Mouse (Mus musculus) MEL-GATA-1-ER (cell line): ENCODE results near the gene Dglucy.
A peak's percentile ranks its signal among the peaks of the same experiment; 100 is the strongest.

Experiments
- DNase-seq: peaks from one replicate; pipeline ENCODE4 v3.0.0-alpha.2; 2012; ENCODE audit warnings: low read depth; ENCODE audit errors: extremely low read depth

The Dglucy gene

DNA sequence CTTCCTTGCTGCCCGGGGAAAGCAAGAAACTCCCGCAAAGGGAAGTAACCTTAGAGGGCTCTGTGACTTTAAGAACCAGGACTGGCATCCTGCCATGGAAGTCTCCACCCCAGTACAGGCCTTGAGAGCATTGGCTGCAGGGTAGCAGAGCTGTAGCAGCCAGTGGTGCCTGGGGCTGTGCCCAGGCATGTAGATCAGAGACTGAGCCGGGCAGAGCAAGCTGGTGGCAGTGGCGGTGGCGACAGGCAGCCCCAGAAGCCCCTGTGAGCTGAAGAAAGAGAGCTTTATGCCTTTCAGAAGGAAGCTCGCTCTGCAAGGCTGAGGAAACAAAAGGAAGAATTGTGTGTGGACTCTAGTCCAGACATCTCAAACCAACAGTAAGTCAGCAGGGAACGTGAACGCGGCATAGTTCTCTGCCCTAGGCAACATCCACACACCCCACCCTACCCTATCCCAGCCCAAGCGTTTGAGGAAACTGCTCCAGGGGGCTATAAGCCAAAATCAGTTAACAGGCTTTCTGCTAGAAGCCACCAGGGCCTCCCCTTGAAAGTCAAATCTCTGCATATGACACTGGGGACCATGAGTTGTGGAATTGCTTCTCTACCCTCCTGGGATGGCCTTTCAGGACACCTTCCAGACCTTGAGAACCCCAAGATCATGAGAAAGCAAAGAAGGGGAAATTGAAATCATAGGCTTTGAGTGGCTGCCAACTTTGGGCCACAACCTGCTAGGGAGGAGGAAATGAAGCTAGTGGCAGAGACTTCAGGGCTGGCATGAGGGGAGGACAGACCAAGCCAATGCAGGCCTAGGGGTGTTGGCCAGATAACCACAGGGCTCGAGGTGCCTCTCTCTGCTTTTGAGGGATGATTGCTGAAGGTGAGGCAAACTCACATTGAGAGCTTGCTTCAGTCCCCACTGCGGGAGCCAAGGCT is at the start of gene Dglucy:
TSS of gene Dglucy (plus strand) at position 124 of the 932 bp plus-strand sequence.
- DNase-seq, result peak; percentile 25

DNA sequence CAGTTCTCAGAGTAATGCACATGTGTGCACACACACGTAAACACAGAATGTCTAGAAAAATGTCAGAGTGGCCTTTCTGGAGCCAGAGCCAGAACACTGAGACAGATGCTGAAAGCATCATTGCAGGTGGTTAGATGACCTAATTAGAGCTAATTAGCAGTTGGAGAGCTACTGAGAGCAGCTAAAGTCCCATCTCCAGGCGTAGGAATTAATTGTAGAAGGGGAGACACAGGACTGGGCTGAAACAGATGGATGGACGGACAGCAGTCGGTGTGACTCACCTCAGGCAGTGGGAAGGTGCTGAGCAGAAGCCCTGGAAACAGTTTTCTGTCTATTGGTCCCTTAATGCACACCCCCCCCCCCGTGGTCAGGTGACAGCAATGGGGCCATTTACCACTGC is 43.7 kb upstream of the Dglucy start:
- no peak for DNase-seq

DNA sequence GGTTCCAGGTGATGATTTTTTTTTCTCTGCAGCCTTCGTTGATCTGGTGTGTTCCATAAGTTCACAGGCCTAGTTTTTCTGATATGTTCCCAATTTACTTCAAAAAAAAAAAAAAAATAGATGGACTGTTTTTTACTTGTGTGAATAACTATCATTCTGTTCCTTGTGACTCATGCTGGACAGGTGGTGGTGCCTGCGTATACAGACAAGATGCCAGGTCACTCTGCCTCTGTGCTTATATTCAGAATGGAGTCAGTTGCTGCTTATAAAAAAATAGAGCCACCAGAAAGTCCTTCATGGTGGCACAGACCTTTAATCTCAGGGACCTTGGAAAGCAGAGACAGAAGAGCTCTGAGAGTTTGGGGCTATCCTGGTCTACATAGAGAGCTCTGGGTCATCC is 43.3 kb upstream of the Dglucy start:
- no peak for DNase-seq

DNA sequence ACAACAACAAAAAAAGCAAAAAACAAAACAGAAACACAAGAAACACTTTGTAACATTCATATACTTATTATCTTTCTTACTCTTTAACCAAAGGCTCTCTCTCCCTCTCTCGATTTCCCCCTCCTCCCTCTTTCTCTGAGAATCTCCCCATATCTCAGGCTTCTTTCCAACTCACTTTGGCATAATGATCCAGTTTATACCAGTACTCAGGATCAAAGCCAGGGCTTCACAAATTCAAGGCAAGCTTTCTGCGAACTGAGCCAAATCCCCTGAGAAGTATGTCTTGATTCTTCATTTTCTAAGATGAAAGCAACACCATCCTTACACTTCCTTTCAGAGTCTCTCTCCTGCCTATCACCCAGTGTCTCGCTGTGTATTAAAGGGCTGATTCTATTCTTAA is 40.4 kb upstream of the Dglucy start:
- DNase-seq, result no peak

DNA sequence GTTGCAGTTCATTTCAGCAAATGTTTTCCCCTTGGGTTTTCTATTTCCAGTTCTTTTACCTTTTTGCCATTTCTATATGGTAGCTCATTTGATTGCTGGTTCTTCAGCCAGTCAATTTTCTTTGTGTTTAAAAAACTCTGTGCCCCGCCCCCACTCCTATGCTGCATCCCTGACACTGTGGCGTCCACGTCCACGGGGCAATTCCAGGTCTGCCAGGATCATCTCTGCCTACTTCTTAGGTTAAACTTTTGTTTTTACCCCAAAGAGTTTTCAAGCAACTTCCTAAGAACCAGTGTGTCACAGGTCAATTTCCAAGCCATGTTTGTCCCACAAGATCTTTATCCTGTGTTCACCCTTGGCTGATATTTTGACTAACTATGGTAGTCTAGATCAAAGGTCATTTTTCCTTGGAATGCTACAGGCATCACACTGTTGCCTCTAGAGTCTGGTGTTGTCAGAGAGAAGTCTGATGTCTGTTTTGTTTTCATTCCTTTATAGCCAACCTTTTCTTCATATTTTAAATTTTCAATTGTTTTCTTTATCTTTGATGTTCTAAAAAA is 39.8 kb upstream of the Dglucy start:
- DNase-seq, result no peak

DNA sequence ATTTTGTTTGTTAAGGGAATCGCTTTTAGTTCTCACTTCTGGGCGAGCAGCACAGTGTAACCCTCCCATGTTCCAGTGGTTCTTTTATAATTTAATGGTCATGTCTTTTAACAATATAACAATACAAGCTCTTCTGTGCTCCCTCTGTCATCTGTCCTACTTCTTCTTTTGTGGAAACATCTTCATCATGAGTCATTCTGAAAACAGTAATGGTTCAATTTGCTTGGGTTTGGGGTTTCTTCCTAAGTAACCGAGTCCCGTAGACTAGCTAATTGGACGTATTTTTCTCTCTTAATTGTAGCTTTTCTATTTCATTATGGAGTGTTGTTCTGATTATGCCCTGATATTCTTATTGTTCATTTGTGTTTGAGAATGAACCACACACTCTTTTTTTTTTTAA is 38.5 kb upstream of the Dglucy start:
- no peak for DNase-seq

DNA sequence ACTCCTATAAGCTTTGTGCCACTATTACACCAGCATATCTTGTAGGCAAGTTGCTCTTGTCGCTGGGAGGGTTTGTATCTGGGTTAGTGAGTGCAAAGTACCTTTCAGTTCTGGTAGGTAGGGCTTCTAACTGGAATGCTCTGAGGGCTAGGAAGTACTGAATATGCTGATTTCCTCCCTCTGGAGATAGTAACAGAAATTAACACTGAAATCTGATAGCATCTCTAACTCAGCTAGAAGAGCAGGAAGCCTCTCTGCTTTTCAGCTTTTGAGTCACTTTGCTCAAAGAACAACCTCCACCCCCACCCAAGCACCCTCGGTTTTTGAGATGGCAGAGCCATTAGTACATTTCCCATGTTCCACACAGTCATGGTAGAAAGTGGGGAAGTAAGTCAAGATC is 36.4 kb upstream of the Dglucy start:
- no peak for DNase-seq

DNA sequence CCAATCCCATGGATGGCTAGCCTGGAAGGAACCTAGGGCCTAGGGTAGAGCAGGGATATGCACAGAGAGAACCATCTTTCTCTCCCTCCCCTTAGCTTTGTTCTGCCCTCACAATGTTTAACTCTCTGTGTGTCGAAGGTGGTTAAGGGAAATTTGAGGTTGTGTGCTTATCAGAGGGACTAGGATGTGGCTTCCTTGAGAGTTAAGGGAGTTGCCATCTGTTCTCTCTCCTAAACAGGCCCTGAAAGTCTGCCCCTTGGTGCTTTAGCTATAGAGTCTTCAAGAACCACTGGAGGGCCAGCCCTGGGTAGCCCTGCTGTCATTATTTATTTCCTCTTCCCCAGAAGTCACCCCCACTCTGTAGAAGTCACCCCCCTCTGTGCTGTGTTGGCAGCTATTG is 25.9 kb upstream of the Dglucy start:
- DNase-seq, result no peak

DNA sequence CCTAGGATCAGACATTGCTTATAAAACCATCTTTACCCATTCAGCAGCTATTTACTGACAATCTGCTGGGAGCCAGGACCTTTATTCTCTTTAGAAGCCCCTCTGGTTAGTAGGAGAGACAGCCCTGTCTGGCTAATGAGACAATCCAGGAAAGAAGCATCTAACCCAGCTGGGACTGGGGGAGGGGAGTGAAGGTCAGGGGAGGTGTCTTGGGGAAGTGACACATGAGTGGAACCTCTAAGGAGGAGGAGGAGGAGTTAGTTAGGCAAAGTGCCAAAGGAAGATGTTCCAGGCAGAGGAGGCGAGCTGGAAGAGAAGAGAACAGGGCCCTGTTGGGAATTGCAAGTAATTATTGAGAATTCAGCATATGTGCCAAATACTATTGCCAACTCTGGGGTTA is 25.1 kb upstream of the Dglucy start:
- no peak for DNase-seq

DNA sequence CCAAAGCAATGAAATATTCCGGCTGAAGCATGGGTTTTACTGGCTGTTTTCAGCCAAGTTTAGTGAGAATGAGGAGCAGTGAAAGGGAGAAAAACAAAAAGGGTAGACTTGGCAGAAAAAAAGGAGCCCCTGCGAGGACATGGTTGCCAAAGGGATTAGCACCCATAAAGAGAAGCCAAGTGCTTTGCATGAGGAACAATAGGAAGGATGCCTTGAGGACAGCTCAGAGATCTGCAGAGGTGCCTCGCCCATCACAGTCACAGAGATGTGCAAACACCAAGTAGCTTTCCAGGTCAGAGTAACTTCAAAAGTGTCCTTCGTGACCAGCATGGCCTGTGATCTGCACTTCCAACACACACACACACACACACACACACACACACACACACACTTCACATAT is 21.4 kb upstream of the Dglucy start:
- no peak for DNase-seq

DNA sequence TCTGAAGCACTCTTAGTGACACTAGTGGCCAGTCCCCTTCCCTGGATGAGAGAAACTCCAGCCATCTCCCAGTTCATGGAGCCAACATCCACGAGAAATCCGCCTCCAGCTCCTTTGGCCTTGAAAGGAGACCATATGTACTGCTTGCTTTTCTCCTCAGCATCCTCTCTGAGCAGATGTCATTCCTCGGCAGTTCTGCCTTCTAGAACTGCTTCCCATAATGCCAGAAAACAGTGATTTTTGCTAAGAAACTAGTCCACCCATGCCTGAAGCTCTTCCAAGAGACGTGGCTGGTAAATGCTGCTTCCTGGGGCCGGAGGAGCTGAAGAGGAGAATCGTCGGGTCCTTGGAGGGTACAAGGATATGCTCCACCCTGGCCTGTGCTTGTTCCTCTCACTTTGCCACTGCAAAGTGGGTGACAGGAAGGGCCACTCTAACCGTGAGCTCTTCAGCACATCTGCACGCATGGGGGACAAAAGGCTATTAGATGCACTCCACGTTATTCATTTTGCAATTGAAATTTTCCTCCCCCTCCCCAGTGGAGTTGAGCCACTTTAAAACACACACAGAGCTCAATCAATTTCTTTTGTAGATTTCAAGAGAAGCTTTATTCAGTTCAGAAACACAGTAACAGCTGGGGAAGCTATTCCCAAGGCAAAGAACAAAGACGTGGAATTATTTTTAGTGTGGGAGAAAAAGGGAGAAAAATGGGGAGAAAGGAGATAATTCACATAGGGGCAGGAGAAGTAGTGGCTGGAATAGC is 16.0 kb upstream of the Dglucy start:
- DNase-seq, result no peak

DNA sequence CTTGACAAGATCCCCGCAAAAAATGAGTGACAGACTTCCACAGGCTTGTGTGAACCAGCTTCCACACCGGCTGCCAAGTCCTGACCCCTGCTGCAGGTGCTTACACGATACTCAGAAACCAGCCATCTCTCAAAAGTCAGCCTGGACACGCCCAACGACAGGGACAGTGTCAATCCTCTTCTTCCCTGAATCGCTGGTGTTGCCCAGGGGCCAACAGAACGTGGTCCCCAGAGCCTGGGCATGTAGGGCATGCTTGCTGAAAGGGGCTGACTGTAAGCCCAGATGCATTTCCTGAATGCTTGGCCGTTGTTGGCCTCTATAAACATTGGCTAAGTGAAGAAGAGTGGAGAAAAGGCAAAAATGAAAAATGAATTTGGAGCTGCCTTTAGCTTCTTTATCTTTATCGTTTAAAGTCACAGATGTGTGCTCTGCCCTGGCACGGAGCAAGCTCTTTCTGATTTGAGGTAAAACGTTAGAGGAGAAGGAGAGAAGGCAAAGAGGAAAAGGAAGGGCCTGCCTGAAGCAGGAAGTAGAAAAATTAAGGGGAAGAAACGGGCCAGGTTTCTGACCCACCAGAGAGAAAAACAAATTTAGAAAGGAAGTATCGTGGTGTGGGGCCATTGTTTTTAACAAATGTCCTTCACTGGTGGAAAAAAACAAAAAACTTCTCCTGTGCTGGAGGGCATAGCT is 14.4 kb upstream of the Dglucy start:
- no peak for DNase-seq

DNA sequence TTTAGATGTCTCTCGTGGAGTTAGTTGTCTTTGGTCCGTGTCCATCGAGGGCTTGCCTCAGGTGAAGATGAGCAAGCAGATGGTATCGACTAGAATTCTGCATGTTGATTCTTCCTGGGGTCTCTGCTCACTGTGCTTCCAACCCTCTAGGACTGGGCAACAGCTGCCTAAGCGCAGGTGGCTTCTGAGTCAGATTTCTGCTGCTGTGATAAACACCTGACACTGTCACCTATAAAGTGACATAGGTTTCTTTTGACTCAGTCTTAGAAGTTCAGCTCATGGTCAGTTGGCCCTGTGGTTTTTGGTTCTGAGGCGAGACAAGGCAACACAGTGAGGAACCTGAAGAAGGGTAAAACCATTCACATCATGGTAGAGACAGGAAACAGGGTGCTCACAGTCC is 9.0 kb upstream of the Dglucy start:
- DNase-seq, result no peak

DNA sequence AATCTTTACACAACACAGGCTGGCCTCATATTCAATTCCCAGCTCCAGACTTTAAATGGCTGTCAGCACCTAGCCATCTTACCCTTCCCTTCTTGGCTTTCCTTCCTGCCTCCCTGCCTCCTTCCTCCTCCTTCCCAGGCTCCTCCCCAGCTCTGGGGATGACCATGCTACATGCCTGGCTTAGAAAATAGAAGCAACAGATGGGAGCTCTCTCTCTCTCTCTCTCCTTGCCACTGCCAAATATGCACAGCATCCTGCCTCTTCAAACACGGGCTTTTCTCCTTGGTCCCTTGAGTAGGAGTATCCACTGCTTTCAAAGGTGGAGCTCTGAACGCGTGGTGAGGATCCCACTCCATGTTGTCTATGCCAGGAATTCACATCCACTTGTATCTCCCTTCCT is 8.1 kb upstream of the Dglucy start:
- DNase-seq, result no peak

DNA sequence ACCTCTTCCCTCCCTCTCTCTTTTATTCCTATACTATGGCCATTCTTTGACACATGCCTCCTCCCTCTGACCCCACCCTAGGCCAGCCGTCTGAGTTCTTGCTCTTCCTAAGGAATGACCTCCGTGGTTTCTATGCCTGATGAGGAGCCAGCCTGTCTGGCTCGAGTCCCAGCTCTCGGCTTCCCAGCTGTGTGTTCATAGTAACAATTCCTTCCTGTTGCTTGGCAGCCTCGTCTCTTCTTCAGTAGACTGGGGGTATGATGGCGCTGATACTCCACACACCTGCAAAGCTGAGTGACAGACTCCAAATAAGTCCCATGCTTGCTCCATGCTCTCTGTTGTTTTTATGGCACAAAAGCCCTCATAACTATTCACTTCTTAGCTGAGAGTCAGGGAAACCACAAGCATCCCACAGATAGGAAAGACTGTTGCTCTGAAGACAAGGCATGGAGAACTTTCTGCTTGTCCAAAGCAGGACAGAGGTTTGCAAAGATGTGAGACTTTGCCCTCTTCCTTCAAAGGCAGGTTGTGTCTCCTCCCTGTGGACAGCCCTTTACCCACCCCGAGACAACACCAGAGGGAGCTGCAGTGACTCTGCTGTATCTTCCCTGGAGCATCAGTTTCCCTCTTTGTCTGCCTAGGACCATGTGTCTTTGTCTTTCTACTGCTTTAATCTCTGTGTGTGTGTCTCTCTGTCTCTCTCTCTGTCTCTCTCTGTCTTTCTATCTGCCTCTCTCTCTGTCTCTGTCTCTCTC is 6.5 kb upstream of the Dglucy start:
- no peak for DNase-seq

DNA sequence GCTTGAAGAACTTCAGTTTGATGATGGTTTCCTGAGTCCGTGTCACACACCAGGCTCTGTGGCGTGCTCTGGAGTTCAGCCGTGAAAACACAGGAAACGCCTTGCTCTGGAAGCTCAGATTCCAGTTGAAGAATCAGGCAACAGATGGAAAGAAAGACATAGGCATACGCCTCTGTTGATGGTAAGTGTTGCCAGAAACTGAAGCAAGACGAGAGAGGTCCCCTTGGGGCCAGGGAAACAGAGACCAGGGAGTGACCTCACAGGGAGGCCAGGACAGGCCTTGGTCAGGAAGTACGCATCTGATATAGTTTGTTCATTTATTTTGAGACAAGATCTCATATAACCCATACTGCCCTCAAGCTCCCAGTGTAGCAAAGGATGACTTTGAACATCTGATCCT is 4.1 kb upstream of the Dglucy start:
- DNase-seq, result no peak

DNA sequence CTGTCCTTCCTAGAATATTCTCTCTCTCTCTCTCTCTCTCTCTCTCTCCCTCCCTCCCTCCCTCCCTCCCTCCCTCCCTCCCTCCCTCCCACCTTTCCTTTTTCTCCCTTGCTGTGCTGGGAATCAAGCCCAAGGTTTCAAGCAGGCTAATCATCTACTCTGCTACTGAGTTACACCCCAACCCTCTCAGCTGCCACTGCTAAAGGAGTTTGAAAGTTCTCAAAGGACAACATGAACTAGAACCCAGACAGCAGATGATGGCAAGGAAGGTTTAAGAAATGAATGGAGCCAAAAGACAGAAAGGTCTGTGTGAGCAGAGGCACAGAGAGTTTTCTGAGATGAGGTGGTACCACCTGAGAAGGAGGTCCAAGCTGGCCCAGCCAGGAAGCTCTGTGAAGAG is 3.6 kb upstream of the Dglucy start:
- DNase-seq, result no peak

DNA sequence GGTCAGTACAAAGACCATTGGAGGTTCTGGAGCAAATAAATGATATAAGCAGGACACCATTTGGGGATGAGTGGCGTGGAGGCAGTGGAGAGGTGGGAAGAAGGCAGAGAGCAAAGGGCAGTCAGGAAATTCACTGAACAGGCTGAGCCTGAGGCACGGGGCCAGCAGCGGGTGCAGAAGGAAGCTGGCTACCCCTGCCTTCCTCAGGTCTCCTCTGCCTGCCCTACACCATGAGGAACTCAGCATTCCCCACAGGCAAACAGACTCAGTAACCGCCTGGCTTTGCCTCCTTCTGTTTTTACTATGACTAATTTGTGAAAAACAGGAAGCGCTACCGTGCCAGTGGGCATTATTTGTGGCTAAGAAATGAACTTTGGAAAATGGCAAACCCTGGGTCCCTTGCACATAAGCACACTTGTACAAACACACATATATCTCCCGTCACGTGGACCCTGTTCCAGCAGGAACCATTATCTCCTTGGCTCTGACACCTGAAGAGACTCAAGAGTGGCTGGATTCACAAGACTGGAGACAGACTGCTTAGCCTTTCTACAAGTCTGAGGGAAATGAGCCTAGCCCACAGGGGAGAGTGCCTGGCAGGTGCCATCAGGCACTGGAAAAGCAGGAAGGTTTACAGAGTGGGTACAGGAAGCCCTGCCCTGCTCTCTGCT is 2.8 kb upstream of the Dglucy start:
- DNase-seq, result no peak

DNA sequence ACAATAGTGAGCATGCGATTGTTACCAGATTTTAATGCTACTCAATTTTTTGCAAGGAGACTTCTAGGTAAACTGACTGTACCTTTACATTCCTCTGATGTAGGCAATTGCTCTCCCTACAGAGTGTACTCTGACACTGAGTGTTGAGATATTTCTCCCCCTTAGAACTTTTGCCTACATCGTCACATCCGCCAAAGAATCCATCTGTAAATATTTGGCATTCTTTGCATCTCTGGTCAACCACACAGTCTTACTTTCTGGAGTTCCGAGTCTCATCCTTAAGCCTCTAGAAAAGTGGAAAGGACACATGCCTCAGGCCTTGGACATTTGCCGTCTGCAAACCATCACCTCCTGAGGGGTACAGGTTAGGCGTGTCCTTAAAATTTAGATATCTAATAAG is 1.9 kb upstream of the Dglucy start:
- DNase-seq, result no peak

DNA sequence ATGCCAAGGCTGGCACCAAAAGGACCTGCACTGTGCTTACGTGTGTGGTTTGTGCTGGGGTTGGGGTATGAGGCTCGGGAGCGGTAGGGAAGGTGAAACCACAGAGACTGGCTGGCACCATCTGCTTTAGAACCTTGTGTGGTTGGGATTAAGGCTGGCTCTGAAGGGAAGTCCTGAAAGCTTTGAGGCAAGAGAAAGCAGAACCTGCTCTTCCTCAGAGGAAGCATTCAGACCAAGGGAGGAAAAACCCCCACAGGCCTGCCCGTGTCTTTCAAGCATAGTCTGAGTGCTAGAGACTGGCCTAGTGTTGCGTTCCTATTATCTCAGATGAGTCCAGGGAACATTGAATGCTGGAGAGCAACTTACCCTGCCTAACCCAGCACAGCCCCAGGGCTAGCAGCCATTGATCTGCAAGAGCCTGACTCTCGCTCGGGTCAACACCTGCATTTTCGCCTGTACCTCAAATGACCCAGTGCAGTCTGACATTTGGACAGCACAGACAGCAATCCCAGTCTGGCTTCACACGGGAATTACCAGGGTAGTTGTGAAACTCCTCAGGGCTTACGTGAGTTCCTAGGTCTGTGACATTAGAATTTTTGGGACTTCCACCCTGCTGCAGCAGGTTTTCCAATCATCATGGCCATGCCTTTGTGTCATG is 452 bp upstream of the Dglucy start:
- no peak for DNase-seq
